Mouse (Mus musculus) thymus, postnatal 4 days (tissue): Measurements from ENCODE around the gene Ggta1.

ENCODE experiments used
- DNase-seq: peaks from one replicate; pipeline ENCODE4 v3.0.0; 2021

Ggta1 gene

GRCm38 (mm10) chr2:35432472-35432871 lies 30.6 kb downstream of the Ggta1 start:
- no peak for DNase-seq

DNA sequence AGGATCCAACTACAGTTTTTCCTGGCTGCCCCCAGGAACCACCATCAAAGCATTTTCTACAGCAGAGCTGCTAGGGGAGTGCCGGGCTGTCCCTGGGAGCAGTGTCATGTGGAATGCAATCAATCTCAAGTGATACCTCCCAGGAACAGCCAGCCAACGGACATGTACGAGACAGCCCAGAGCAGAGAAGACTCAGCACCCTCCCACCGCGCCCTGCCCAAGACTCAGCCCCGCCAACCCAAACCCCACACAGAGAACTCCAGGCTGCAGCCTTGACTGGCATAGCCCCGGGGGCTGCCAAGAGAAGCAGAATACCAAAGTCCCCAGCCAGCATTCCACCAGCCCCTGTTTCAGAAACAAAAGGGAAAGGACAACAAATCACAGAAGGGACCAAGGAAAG lies 31.0 kb downstream of the Ggta1 start:
- no peak for DNase-seq

DNA sequence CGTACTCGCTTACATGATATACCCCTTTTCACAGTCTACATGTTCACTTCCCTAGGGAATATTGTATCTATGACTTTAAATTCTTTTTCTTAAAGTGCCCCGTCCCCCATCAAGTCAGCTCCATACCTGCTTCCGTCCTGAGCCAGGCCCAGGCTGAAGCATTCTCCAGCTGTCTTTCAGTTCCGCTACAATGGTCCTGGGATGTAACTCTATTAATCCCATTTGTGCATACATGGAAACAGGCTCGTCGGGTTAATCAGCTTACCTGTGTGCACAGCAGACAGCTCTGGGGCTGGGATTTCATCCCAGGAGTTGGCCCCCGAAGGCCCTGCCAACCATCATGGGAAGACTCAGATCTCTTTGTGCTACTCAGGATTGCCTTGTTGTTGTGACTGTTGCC lies 32.2 kb downstream of the Ggta1 start:
- no peak for DNase-seq

GRCm38 (mm10) chr2:35428615-35429300 lies 34.3 kb downstream of the Ggta1 start:
- no peak for DNase-seq

GRCm38 (mm10) chr2:35427559-35427958 lies 35.5 kb downstream of the Ggta1 start:
- DNase-seq = no peak

DNA sequence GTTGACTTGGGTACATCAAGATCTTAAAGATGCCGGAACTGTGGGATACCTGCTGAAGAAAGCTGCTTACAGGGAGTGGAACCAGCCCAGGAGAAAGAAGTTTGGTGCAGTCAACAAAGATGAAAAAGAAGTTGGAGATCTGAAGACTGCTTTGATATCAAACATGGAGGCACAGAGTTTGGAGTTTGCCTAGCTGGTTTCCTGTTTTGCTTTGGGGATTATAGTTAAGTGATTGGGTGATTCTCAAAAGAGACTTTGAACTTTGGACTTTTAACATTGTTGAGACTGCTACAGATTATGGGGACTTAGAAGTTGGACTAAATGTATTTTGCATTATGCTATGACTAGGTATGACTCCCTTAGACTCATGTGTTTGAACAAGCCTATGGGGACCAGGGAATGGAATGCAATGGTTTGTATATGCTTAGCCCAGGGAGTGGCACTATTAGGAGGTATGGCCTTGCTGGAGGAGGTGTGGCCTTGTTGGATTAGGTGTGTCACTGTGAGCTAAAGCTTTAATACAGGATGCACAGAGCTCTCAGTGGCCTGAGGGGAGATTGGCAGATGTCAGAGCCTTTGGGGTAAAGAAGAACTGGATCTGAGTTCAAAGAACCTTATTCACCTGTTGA lies 39.2 kb downstream of the Ggta1 start:
- no peak for DNase-seq

- no peak for DNase-seq
Measured at GRCm38 (mm10) chr2:35422384-35422783, 40.6 kb downstream of the Ggta1 start.

DNA sequence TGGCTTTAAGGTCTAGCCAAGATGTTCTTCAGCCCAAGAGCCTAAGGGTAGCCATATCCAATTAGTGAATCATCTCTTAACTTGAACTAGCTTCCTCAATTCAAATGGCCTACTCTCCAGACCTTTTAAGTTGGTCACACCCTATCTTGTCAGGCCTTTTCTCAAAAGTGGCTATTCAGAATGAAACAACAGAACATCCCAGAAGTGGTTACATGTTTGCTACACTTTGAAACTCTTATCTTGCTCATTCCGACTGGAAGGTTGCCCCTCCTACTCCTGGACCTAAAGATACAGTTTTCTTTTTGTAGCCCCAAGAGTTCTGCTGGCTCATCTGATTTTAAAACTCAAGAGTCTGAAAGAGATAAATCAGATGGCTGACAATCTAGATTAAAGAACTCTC lies 42.4 kb downstream of the Ggta1 start:
- DNase-seq = no peak

- DNase-seq = no peak
Measured at GRCm38 (mm10) chr2:35419671-35420070, 43.4 kb downstream of the Ggta1 start.

GRCm38 (mm10) chr2:35419243-35419642 lies 43.8 kb downstream of the Ggta1 start:
- DNase-seq = no peak

GRCm38 (mm10) chr2:35417231-35417630 lies 45.8 kb downstream of the Ggta1 start:
- no peak for DNase-seq

DNA sequence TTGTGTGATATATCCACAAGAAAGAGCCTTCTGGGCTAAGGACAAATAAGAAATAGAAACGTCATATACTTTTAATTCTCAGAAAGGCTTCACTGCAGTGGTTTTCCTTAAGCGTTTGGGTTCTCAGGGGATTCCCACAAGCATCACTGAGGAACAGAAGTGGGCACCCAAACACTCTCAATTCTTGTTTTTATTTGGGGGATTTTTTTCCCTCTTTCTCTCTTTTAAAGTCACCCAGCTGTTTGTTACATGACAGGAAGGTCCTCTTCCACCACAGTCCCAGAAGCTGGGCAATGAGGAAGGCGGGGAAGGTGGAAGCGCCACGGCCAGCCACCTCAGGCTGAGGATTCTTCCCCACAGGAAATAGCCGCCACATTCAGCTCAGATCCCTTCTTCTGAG lies 46.6 kb downstream of the Ggta1 start:
- DNase-seq = no peak

- DNase-seq = peak; percentile 8
Measured at GRCm38 (mm10) chr2:35412810-35413209, 50.2 kb downstream of the Ggta1 start.

DNA sequence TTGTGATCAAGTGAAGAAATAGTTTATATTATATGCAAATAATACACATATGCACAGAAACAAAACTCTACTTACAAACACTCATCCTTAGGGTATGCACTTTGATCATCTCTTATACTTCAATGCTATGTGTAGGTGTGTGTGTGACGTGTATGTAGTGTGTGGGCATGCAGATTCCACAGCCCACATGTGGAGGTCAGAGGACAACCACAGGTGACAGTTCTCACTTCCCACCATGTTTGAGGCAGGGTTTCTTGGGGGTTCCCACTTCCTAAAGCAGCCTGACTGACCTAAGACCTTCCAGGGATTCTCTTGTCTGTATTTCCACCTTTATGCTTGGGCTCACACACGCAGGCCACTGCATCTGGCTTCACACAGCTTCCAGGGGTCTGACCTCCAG lies 50.8 kb downstream of the Ggta1 start:
- DNase-seq = no peak

GRCm38 (mm10) chr2:35411640-35412190 lies 51.3 kb downstream of the Ggta1 start:
- no peak for DNase-seq

GRCm38 (mm10) chr2:35409466-35409865 lies 53.6 kb downstream of the Ggta1 start:
- DNase-seq = no peak

DNA sequence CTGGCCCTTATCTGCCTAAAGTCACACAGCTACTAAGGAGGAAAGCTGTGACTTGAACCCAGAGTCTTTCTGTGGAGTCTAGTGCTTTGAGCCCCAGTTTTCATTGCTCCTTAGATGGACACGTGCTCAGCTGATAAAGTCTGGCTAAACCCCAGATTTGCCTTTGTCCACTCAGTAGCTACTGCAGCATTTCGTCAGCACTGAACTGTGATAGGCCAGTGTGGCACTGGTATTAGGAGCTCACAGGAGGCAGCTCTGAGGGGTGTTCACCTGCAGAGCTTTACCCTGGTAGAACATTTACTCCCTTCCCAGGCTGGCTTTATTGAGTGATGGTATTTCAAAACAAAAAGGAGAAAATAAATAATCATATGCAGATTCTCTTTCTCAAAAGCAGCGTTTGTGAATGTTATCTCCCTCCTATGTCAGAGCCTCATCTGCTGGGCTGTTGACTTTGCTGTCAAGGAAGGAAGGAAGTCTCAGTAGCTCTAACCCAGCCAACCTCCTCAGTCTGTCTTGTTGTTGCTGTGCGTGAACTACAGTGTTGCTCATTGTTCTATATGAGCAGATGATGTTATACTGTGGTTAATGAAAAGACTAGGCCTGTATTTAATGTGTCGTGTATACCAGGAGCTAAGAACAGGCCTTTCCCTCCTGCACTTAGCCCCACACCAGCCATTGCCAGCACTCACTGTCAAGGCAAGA lies 54.5 kb downstream of the Ggta1 start:
- DNase-seq = no peak

DNA sequence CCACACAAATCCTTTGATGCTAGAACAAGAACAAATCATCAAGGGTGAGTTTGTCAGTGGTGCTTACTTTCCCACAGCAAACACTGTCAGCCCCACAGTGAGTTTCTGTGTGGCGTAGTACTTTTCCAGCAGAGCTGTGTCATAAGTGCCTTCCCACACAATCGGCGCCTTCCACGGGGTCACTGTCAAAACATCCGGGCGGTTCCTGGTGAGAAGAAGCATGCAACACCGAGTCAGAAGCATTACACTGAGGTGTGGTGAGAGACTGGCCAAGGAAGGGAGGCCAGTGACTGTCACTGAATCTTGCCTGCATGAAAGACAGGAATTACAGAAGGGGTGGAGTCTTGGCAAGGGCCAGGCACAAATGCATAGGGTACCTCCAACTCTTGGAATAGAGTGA lies 55.2 kb downstream of the Ggta1 start:
- DNase-seq = no peak

- DNase-seq = no peak
Measured at GRCm38 (mm10) chr2:35407266-35407665, 55.8 kb downstream of the Ggta1 start.

DNA sequence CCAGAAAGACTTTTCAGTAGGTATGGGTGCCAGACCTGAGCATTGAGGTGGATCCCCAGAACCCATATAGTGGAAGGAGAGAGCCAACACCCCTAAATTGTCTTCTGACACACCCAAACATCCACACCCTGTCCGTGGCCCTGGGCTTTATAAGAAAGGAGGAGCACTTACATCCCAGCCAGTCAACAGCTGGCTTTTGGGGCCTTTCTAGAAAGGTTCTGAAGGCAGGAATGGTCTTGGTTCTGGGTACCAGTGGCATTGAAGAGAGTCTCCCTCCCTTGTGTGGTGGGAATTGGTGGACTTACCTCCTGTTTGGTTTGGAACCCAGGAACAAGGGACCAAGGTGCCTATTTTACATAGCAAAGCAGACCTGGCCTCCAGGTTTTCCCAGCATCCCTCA lies 56.4 kb downstream of the Ggta1 start:
- no peak for DNase-seq

- DNase-seq = no peak
Measured at GRCm38 (mm10) chr2:35402391-35402790, 60.6 kb downstream of the Ggta1 start.

GRCm38 (mm10) chr2:35400739-35401138 lies 62.3 kb downstream of the Ggta1 start:
- DNase-seq = no peak

DNA sequence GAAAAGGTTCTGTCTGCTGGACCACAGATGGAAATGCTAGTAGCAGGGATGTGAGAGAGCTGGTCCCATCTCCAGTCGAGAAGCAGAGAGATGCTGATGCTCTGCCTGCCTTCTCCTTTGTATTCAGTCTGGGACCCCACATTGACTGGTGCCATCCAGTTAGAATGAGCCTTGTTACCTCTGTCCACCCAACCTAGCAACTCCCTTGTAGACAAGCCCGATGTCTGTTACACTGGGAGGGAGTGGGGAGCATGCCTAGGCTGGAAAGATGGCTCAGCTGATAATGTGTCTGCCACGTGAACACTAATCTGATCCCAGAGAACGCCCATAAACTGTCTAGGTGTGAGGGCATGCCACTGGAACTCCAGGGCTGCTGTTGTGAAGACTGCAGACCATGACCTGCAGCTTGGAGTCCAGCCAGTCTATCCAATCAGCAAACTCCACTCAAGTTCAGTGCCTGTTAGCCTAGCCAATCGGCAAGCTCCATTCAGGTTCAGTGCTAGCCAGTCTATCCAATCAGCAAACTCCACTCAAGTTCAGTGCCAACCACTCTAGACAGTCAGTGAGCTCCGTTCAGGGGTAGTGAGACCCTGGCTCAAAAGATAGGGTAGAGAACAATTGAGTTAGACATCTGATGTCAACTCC lies 64.7 kb downstream of the Ggta1 start:
- no peak for DNase-seq
